Mouse (Mus musculus): ENCODE results near the gene Arhgap4.

Gene Arhgap4

GRCm38 (mm10) chrX:73921823-73922549 lies at the start of gene Arhgap4, which contains the start of gene Naa10:
Gene Arhgap4 (minus strand): TSS chrX:73921870.
Gene Naa10 (minus strand): TSS chrX:73921944.
- CTCF ChIA-PET, result interaction anchor here in 3 of 4 experiments (0.8 to 1.2 kb wide), 6 partner anchors 9 to 124 kb away, joined by 3 to 4 read pairs (median 3); partner anchors contain the start of gene Renbp (in 2 of the 3)
- POLR2A ChIA-PET, result interaction anchor here (0.6 to 15.1 kb wide), 36 partner anchors 7 to 507 kb away, joined by 3 to 334 read pairs (median 4); partner anchors contain the start of genes Renbp (in 3 of the 4), Hcfc1 (in 2 of the 4), Rpl10 (in 2 of the 4) and Abcd1 (in 1 of the 4)

- ChIA-PET CTCF (no interaction called here), POLR2A (interaction anchor here in 1 of 4 experiments (0.9 to 19.1 kb wide), 3 partner anchors 17 to 52 kb away, joined by 3 to 334 read pairs (median 199); partner anchors contain the start of genes Arhgap4, Naa10 and Renbp)
Measured at GRCm38 (mm10) chrX:73970781-73971180, 49.1 kb upstream of the Arhgap4 start.

GRCm38 (mm10) chrX:73969729-73970128 lies 48.1 kb upstream of the Arhgap4 start:
- ChIA-PET POLR2A (interaction anchor here in 1 of 4 experiments (0.9 to 19.1 kb wide), 4 partner anchors 16 to 301 kb away, joined by 3 to 334 read pairs (median 117); partner anchors contain the start of genes Arhgap4, Naa10, Renbp and Rpl10), CTCF (no interaction called here)

- CTCF ChIA-PET, result no interaction called here
Measured at GRCm38 (mm10) chrX:73969167-73969566, 47.5 kb upstream of the Arhgap4 start.

GRCm38 (mm10) chrX:73967177-73968075 lies 45.8 kb upstream of the Arhgap4 start:
- POLR2A ChIA-PET, result interaction anchor here in 3 of 4 experiments (0.6 to 19.1 kb wide), 92 partner anchors 8 to 1164 kb away, joined by 3 to 334 read pairs (median 5); partner anchors contain the start of genes Irak1 (in 3 of the 3), Renbp (in 3 of the 3), Rpl10 (in 3 of the 3) and Arhgap4 (in 2 of the 3)

More at GRCm38 (mm10) chrX:73969167-73969566, 47.5 kb upstream of the Arhgap4 start:
- POLR2A ChIA-PET, result interaction anchor here in 3 of 4 experiments (0.5 to 19.1 kb wide), 22 partner anchors 9 to 301 kb away, joined by 3 to 334 read pairs (median 20); partner anchors contain the start of genes Irak1 (in 3 of the 3), Arhgap4 (in 1 of the 3), Naa10 (in 1 of the 3) and Renbp (in 1 of the 3)

DNA sequence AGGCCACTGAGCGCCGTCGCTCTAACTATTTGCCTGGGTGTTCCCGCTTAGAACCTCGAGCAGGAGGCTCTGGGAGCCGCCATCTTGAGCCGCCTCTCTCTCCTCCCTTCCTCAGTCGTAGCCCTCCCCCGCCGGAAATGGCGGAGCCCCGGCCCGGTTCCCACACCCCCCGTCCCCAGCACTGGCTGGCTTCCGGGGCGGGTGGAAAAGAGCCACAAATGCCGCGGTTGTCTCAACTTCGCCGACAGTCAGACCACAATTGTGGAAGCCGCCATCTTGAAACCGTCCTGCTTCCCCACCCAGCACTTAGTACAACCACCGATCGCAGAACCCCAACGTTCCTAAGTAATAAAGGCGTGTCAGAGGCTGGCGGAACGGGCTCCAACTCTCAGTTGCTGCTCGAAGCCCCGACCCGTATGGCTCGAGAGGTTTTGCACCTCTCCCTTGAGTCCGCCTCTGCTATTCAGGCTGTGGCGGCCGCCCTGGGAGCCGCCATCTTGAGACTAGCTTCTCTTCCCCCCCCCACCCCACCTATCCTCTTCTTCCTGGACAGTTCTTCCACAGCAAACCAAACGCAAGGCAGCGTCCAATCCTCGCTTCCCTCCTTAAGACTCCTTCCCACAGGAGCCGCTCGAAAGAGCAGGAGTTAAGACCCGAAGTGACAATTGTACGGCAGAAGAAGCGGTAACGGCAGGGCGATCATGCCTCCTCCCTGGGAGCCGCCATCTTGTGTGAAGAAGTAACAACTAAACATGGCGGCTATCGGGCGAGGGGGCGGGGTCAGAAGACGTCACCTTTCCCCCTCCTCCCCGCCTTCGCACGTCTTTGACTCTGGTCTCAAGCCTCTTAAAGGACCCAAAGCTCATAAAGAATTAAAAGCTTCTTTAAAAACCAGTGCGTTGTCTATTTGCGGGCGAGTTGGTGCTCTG lies 44.8 kb upstream of the Arhgap4 start, which contains the start of gene Hcfc1:
Gene Hcfc1, minus strand, starts transcription at position 110 of the 929 bp plus-strand sequence.
- POLR2A ChIA-PET, result interaction anchor here (0.6 to 19.1 kb wide), 91 partner anchors 8 to 1164 kb away, joined by 3 to 334 read pairs (median 5); partner anchors contain the start of genes Irak1 (in 3 of the 4), Renbp (in 3 of the 4), Rpl10 (in 3 of the 4) and Abcd1 (in 2 of the 4)
- CTCF ChIA-PET, result interaction anchor here in 1 of 4 experiments (1.1 kb wide), 1 partner anchor 57 kb away, joined by 3 read pairs; the partner anchor contains the start of gene Irak1

More at GRCm38 (mm10) chrX:73967177-73968075, 45.8 kb upstream of the Arhgap4 start:
- CTCF ChIA-PET, result interaction anchor here in 1 of 4 experiments (0.5 to 1.1 kb wide), 3 partner anchors 52 to 449 kb away, joined by 3 to 6 read pairs (median 3); partner anchors contain the start of gene Irak1

DNA sequence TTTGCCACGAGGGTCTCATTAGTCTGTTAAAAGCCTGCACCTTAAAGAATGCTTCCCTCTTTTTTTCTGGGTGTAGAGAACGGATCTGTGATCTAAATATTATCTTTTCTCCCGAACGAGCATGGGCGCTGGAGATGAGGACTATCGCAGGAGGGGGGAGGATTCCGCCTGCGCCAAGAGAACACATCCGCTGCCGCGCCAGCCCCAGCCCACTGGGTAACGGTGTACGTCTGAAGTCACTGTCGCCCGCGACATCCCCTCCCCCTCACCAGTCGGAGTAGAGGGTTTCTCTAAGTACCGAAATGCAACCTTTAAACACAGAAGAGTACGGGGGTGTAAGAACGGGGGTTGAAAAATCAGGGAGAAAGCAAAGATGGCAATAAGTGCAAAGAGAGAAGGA lies 43.6 kb upstream of the Arhgap4 start:
- CTCF ChIA-PET, result no interaction called here
- POLR2A ChIA-PET, result interaction anchor here (0.5 to 19.1 kb wide), 23 partner anchors 11 to 305 kb away, joined by 3 to 334 read pairs (median 20); partner anchors contain the start of genes Renbp (in 2 of the 4), Rpl10 (in 2 of the 4), Abcd1 (in 1 of the 4) and Arhgap4 (in 1 of the 4)

- CTCF ChIA-PET, result interaction anchor here in 1 of 4 experiments (0.5 to 0.6 kb wide), 2 partner anchors 59 to 1709 kb away, joined by 3 to 6 read pairs; no protein-coding TSS in a partner anchor
- POLR2A ChIA-PET, result interaction anchor here (0.5 to 19.1 kb wide), 35 partner anchors 9 to 429 kb away, joined by 3 to 334 read pairs (median 4); partner anchors contain the start of genes Arhgap4 (in 2 of the 4), Naa10 (in 2 of the 4), Renbp (in 2 of the 4) and Rpl10 (in 2 of the 4)
Measured at GRCm38 (mm10) chrX:73964363-73964762, 42.7 kb upstream of the Arhgap4 start.

- POLR2A ChIA-PET, result interaction anchor here in 3 of 4 experiments (0.7 to 19.1 kb wide), 14 partner anchors 9 to 315 kb away, joined by 3 to 334 read pairs (median 4); partner anchors contain the start of genes Hcfc1 (in 2 of the 3), Renbp (in 2 of the 3), Arhgap4 (in 1 of the 3) and Irak1 (in 1 of the 3)
- CTCF ChIA-PET, result interaction anchor here in 1 of 4 experiments (0.5 to 0.6 kb wide), 2 partner anchors 24 to 283 kb away, joined by 3 read pairs; partner anchors contain the start of gene Renbp
Measured at GRCm38 (mm10) chrX:73954988-73955387, 33.3 kb upstream of the Arhgap4 start.

DNA sequence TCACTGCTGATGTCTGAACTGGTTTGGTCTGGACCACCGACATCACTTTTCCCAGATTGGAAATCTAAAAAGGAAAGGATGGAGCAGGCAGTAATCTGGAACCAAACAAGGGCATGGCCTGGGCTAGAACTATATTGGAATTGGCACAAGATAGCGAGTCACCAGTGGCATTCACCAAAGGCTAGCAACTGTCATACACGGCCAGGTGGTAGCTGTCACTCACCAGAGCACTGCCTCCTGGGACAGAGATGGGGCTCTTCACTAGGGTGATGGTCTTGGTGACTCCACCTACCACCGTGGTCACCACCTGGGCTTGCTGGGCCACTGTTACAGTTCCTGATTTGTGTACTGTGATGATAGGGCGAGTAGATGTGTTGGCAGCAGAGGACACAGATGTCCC lies 30.9 kb upstream of the Arhgap4 start:
- POLR2A ChIA-PET, result interaction anchor here in 3 of 4 experiments (0.7 to 19.1 kb wide), 9 partner anchors 10 to 38 kb away, joined by 3 to 334 read pairs (median 4); partner anchors contain the start of genes Renbp (in 2 of the 3), Arhgap4 (in 1 of the 3), Hcfc1 (in 1 of the 3) and Naa10 (in 1 of the 3)
- CTCF ChIA-PET, result no interaction called here

GRCm38 (mm10) chrX:73949341-73949740 lies 27.7 kb upstream of the Arhgap4 start:
- ChIA-PET POLR2A (interaction anchor here in 3 of 4 experiments (0.6 to 13.8 kb wide), 21 partner anchors 9 to 478 kb away, joined by 3 to 279 read pairs (median 4); partner anchors contain the start of genes Hcfc1 (in 2 of the 3), Renbp (in 2 of the 3), Arhgap4 (in 1 of the 3) and Naa10 (in 1 of the 3)), CTCF (interaction anchor here in 2 of 4 experiments (0.6 to 1.1 kb wide), 4 partner anchors 19 to 151 kb away, joined by 3 to 4 read pairs (median 3); partner anchors contain the start of gene Renbp (in 1 of the 2))

DNA sequence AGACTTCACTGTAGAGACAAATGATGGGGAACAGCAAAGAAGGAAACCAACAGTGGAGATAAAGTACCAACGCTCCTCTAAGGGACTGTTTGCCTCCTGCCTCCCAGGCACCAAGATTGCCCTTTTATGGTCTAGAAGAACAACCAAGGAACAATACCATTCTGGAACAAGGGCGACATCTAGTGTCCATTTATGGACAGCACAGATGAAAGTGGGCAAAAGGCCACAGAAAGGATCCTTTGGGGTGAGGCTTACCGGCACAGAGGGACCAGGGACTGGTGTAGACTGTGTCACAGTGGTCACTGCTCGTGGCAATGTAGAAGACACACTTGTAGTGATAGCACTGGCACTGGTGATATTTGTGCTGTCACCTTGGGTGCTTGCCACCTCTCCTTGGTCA lies 27.0 kb upstream of the Arhgap4 start:
- POLR2A ChIA-PET, result interaction anchor here in 3 of 4 experiments (0.6 to 13.8 kb wide), 21 partner anchors 8 to 959 kb away, joined by 3 to 296 read pairs (median 5); partner anchors contain the start of genes Renbp (in 2 of the 3), Arhgap4 (in 1 of the 3), Hcfc1 (in 1 of the 3) and Naa10 (in 1 of the 3)
- CTCF ChIA-PET, result interaction anchor here in 2 of 4 experiments (0.6 to 1.1 kb wide), 3 partner anchors 75 to 150 kb away, joined by 3 to 5 read pairs (median 4); no protein-coding TSS in a partner anchor

GRCm38 (mm10) chrX:73946896-73947295 lies 25.2 kb upstream of the Arhgap4 start:
- ChIA-PET POLR2A (interaction anchor here (0.9 to 13.8 kb wide), 15 partner anchors 8 to 231 kb away, joined by 3 to 296 read pairs (median 5); partner anchors contain the start of genes Arhgap4 (in 2 of the 4), Naa10 (in 2 of the 4), Renbp (in 2 of the 4) and Abcd1 (in 1 of the 4)), CTCF (interaction anchor here in 2 of 4 experiments (0.6 to 1.3 kb wide), 2 partner anchors 16 to 184 kb away, joined by 4 read pairs; partner anchors contain the start of gene Renbp (in 1 of the 2))

- CTCF ChIA-PET, result no interaction called here
- POLR2A ChIA-PET, result interaction anchor here in 3 of 4 experiments (0.9 to 13.8 kb wide), 9 partner anchors 12 to 61 kb away, joined by 3 to 296 read pairs (median 5); partner anchors contain the start of genes Renbp (in 3 of the 3), Arhgap4 (in 2 of the 3), Hcfc1 (in 2 of the 3) and Naa10 (in 2 of the 3)
Measured at GRCm38 (mm10) chrX:73942294-73942693, 20.6 kb upstream of the Arhgap4 start.

- POLR2A ChIA-PET, result interaction anchor here in 3 of 4 experiments (0.9 to 13.8 kb wide), 8 partner anchors 11 to 167 kb away, joined by 3 to 296 read pairs (median 8); partner anchors contain the start of genes Renbp (in 3 of the 3), Arhgap4 (in 2 of the 3), Hcfc1 (in 2 of the 3) and Naa10 (in 2 of the 3)
Measured at GRCm38 (mm10) chrX:73941860-73942259, 20.2 kb upstream of the Arhgap4 start.

More at GRCm38 (mm10) chrX:73941860-73942259, 20.2 kb upstream of the Arhgap4 start:
- CTCF ChIA-PET, result no interaction called here
